Mouse (Mus musculus) CH12.LX (cell line): Measurements from ENCODE around the gene 1110032A03Rik. TPM values are rescaled to one million over a fixed set of nuclear protein-coding genes. Genes with fewer than 3 reads are reported as not detected.

Experiments used
- DNase-seq: peaks from one replicate; pipeline ENCODE4 v3.0.0-alpha.2; 2013; ENCODE audit errors: extremely low read depth
- H3K27ac ChIP-seq: 2 replicates; pipeline ENCODE4 v1.5.1; 2012; ENCODE audit warnings: low read depth, mild to moderate bottlenecking, control low read depth, moderate library complexity; ENCODE audit not compliant: insufficient read depth
- H3K27me3 ChIP-seq: replicated peaks from 2 replicates; pipeline ENCODE3; 2012; ENCODE audit warnings: inconsistent platforms
- H3K36me3 ChIP-seq, 2 experiments: replicated peaks in 1 of 2; 2 replicates each; pipeline versions ENCODE3 to v1.6.1; 2012; ENCODE audit warnings: inconsistent platforms in 1 of 2, low read length in 1 of 2, mild to moderate bottlenecking in 1 of 2, mixed read lengths in 1 of 2, moderate library complexity in 1 of 2; ENCODE audit not compliant: control insufficient read depth in 1 of 2, insufficient read depth in 1 of 2
- H3K4me1 ChIP-seq, 2 experiments: 2 replicates each; pipeline ENCODE4 v1.6.1; 2012; ENCODE audit warnings: inconsistent platforms in 1 of 2, moderate library complexity in 1 of 2; ENCODE audit not compliant: insufficient read depth in 2 of 2, control insufficient read depth in 1 of 2
- H3K4me2 ChIP-seq: 2 replicates; pipeline ENCODE4 v1.6.1; 2012; ENCODE audit warnings: low read depth, mild to moderate bottlenecking, control low read depth; ENCODE audit not compliant: poor library complexity, insufficient read depth, severe bottlenecking
- H3K4me3 ChIP-seq, 3 experiments: fragments of 150-350 bp in 1 of 3; sonication (generic) in 1 of 3; replicated peaks in 1 of 3; 2 replicates each; pipeline versions ENCODE3 to v1.5.1; 2011 to 2012; ENCODE audit warnings: low read depth in 2 of 3, low read length in 2 of 3, mild to moderate bottlenecking in 2 of 3, moderate library complexity in 2 of 3, control low read depth in 1 of 3, improper control_type of control experiment in 1 of 3, inconsistent platforms in 1 of 3, mixed read lengths in 1 of 3; ENCODE audit not compliant: poor library complexity in 1 of 3
- H3K79me2 ChIP-seq: replicated peaks from 2 replicates; pipeline ENCODE4 v1.6.1; 2012; ENCODE audit warnings: mild to moderate bottlenecking, moderate library complexity; ENCODE audit not compliant: control insufficient read depth, poor library complexity, insufficient read depth, severe bottlenecking; ENCODE audit errors: extremely low read depth
- H3K9ac ChIP-seq: 2 replicates; pipeline ENCODE4 v1.6.1; 2012; ENCODE audit warnings: low read depth, mild to moderate bottlenecking, control low read depth, moderate library complexity; ENCODE audit not compliant: insufficient read depth
- H3K9me3 ChIP-seq: replicated peaks from 2 replicates; pipeline ENCODE3; 2012; ENCODE audit warnings: low read length, inconsistent platforms, mixed read lengths
- BHLHE40 ChIP-seq: IDR thresholded peaks from 2 replicates; pipeline ENCODE4 v1.6.1; 2011; ENCODE audit warnings: mild to moderate bottlenecking, low read depth, low read length, improper control_type of control experiment
- CHD1 ChIP-seq: IDR thresholded peaks from 2 replicates; pipeline ENCODE4 v1.6.1; 2012; ENCODE audit warnings: low read depth, low read length, improper control_type of control experiment, inconsistent platforms
- CHD2 ChIP-seq: IDR thresholded peaks from 2 replicates; pipeline ENCODE4 v1.6.1; 2011; ENCODE audit warnings: low read length, improper control_type of control experiment
- E2F4 ChIP-seq: IDR thresholded peaks from 2 replicates; pipeline ENCODE4 v1.6.1; 2011; ENCODE audit warnings: low read depth, low read length, improper control_type of control experiment; ENCODE audit not compliant: insufficient replicate concordance
- EP300 ChIP-seq: IDR thresholded peaks from 2 replicates; pipeline ENCODE4 v1.6.1; 2011; ENCODE audit warnings: low read length, improper control_type of control experiment
- GABPA ChIP-seq: IDR thresholded peaks from 2 replicates; pipeline ENCODE4 v1.6.1; 2012; ENCODE audit warnings: low read depth, low read length, improper control_type of control experiment, inconsistent platforms; ENCODE audit not compliant: insufficient replicate concordance
- HCFC1 ChIP-seq: IDR thresholded peaks from 2 replicates; pipeline ENCODE4 v1.6.1; 2012; ENCODE audit warnings: low read depth, mild to moderate bottlenecking, inconsistent platforms, low read length, improper control_type of control experiment
- IRF4 ChIP-seq: IDR thresholded peaks from 2 replicates; pipeline ENCODE4 v1.6.1; 2014; ENCODE audit warnings: low read depth, mild to moderate bottlenecking, inconsistent platforms, low read length, improper control_type of control experiment
- JUN ChIP-seq: IDR thresholded peaks from 2 replicates; pipeline ENCODE4 v1.6.1; 2011; ENCODE audit warnings: low read depth, mild to moderate bottlenecking, low read length, improper control_type of control experiment, moderate library complexity; ENCODE audit not compliant: insufficient read depth
- JUND ChIP-seq: conservative IDR thresholded peaks from 2 replicates; pipeline ENCODE4 v1.6.1; 2011; ENCODE audit warnings: low read depth, low read length, improper control_type of control experiment
- MAX ChIP-seq: IDR thresholded peaks from 2 replicates; pipeline ENCODE4 v1.6.1; 2011; ENCODE audit warnings: low read length, improper control_type of control experiment
- MXI1 ChIP-seq: IDR thresholded peaks from 2 replicates; pipeline ENCODE4 v1.6.1; 2011; ENCODE audit warnings: mild to moderate bottlenecking, low read depth, low read length, improper control_type of control experiment
- MYC ChIP-seq: IDR thresholded peaks from 2 replicates; pipeline ENCODE4 v1.6.1; 2011; ENCODE audit warnings: low read depth, mild to moderate bottlenecking, improper control_type of control experiment, low read length
- NELFE ChIP-seq: IDR thresholded peaks from 2 replicates; pipeline ENCODE4 v1.6.1; 2011; ENCODE audit warnings: low read depth, low read length, improper control_type of control experiment
- PAX5 ChIP-seq: IDR thresholded peaks from 2 replicates; pipeline ENCODE4 v1.6.1; 2012; ENCODE audit warnings: low read length, inconsistent platforms, mixed read lengths
- POLR2A ChIP-seq: IDR thresholded peaks from 2 replicates; pipeline ENCODE4 v1.6.1; 2011; ENCODE audit warnings: low read depth, mild to moderate bottlenecking, improper control_type of control experiment, low read length
- RAD21 ChIP-seq: IDR thresholded peaks from 2 replicates; pipeline ENCODE4 v1.6.1; 2011; ENCODE audit warnings: low read depth, mild to moderate bottlenecking, low read length, improper control_type of control experiment, moderate library complexity
- SIN3A ChIP-seq: IDR thresholded peaks from 2 replicates; pipeline ENCODE4 v1.6.1; 2012; ENCODE audit warnings: low read length, improper control_type of control experiment, inconsistent platforms
- TCF12 ChIP-seq: IDR thresholded peaks from 2 replicates; pipeline ENCODE4 v1.6.1; 2014; ENCODE audit warnings: low read depth, mild to moderate bottlenecking, inconsistent platforms, low read length, improper control_type of control experiment
- USF1 ChIP-seq: IDR thresholded peaks from 2 replicates; pipeline ENCODE4 v1.6.1; 2014; ENCODE audit warnings: low read depth, mild to moderate bottlenecking, inconsistent platforms, low read length, improper control_type of control experiment
- ZC3H11A ChIP-seq: IDR thresholded peaks from 2 replicates; pipeline ENCODE4 v1.6.1; 2012; ENCODE audit warnings: low read depth, mild to moderate bottlenecking, inconsistent platforms, low read length, improper control_type of control experiment
- ZKSCAN1 ChIP-seq: IDR thresholded peaks from 2 replicates; pipeline ENCODE4 v1.6.1; 2012; ENCODE audit warnings: low read depth, inconsistent platforms, low read length, improper control_type of control experiment, borderline replicate concordance
- dilution Hi-C: fragments of 300-500 bp; cut with MboI; formaldehyde crosslinking; loops from 2 replicates; pipeline ENCODE4 v1.14.3; 2020; ENCODE audit warnings: low sequenced_read_pairs; ENCODE audit not compliant: extremely low pct_unique_long_range_greater_than_20kb, extremely low pct_ligation_motif_present
- in situ Hi-C: fragments of 300-500 bp; cut with MboI; formaldehyde crosslinking; loops from 3 replicates; pipeline ENCODE4 v1.14.3; 2019; ENCODE audit warnings: low sequenced_read_pairs, low pct_ligation_motif_present, low pct_unique_long_range_greater_than_20kb, mixed read lengths
- polyA plus RNA-seq: library from polyadenylated mRNA; unstranded; fragments of >175 nt; gene quantifications from 2 replicates; pipeline ENCODE4 v1.2.1, GENCODE M21; 2012; ENCODE audit warnings: low read depth; ENCODE audit not compliant: insufficient read length
- total RNA-seq, 2 experiments: library from RNA; depleted of rRNA; stranded (reverse); fragments of 300-350 nt in 1 of 2; fragments of >200 nt in 1 of 2; gene quantifications; 2 replicates each; pipeline ENCODE4 v1.2.3; 2012 to 2014

Gene 1110032A03Rik
- total and polyA plus RNA-seq, 3 experiments: 7.7 to 11.3 (median 9.0) TPM

GRCm38 (mm10) chr9:50797641-50798040 is 22.3 kb upstream of the 1110032A03Rik start:
- in situ Hi-C loops: no loop called here
- Histone ChIP-seq H3K4me3 (no peak overlapping the region), H3K9me3 (no peaks in the 10 kb centered on the region), H3K36me3 (peaks cover 16 to 84% of the 10 kb centered on the region in 2 experiments), H3K4me1 (peaks cover 0 to 4% of the 10 kb centered on the region in 2 experiments; a peak in 1 of 4 replicates), H3K27me3 (no peaks in the 10 kb centered on the region), H3K79me2 (no peaks in the 10 kb centered on the region), H3K9ac (no peak overlapping the region), H3K27ac (no peak overlapping the region), H3K4me2 (no peak overlapping the region)
- TF ChIP-seq SIN3A (no peak), RAD21 (no peak), GABPA (no peak), EP300 (no peak)
- DNase-seq: no peak
- dilution Hi-C loops: no loop called here

- peaks cover 17 to 84% of the 10 kb centered on the region in 2 experiments for H3K36me3 ChIP-seq
Observed at GRCm38 (mm10) chr9:50796776-50797175, 21.5 kb upstream of the 1110032A03Rik start.

GRCm38 (mm10) chr9:50795266-50795665 is 19.9 kb upstream of the 1110032A03Rik start:
- H3K4me1 ChIP-seq: peaks cover 0 to 4% of the 10 kb centered on the region in 2 experiments; a peak in 1 of 4 replicates
- in situ Hi-C loops: no loop called here
- no peaks in the 10 kb centered on the region for H3K27me3 ChIP-seq
- no peak for TF ChIP-seq MAX
- no peak for TF ChIP-seq CHD2
- no peak for TF ChIP-seq PAX5
- no peak for TF ChIP-seq CHD1
- H3K36me3 ChIP-seq: peaks cover 14 to 81% of the 10 kb centered on the region in 2 experiments
- H3K9ac ChIP-seq: no peak overlapping the region
- no peaks in the 10 kb centered on the region for H3K9me3 ChIP-seq
- H3K27ac ChIP-seq: no peak overlapping the region
- H3K4me2 ChIP-seq: no peak overlapping the region
- no peaks in the 10 kb centered on the region for H3K79me2 ChIP-seq
- dilution Hi-C loops: no loop called here
- DNase-seq: no peak
- no peak overlapping the region for H3K4me3 ChIP-seq

More at GRCm38 (mm10) chr9:50796776-50797175, 21.5 kb upstream of the 1110032A03Rik start:
- Histone ChIP-seq H3K4me2 (no peak overlapping the region), H3K79me2 (no peaks in the 10 kb centered on the region), H3K27ac (no peak overlapping the region), H3K4me1 (peaks cover 0 to 4% of the 10 kb centered on the region in 2 experiments; a peak in 1 of 4 replicates), H3K4me3 (no peak overlapping the region), H3K9ac (no peak overlapping the region), H3K27me3 (no peaks in the 10 kb centered on the region), H3K9me3 (no peaks in the 10 kb centered on the region)
- dilution Hi-C loops: no loop called here
- DNase-seq: no peak
- in situ Hi-C loops: no loop called here
- TF ChIP-seq IRF4 (no peak), HCFC1 (no peak), JUN (no peak), TCF12 (no peak), ZKSCAN1 (no peak), POLR2A (no peak), MXI1 (no peak), E2F4 (no peak), MYC (no peak), NELFE (no peak), ZC3H11A (no peak), BHLHE40 (no peak), SIN3A (no peak), JUND (no peak), USF1 (no peak)
